ENCODE assay signal across 9 mouse cellular contexts in genomic region chr10:127526048-127526447, GRCm38 (mm10). TPM values are rescaled to one million over a fixed set of nuclear protein-coding genes. Genes with fewer than 3 reads are reported as not detected.
DNase-seq lines count a peak whose midpoint lies in the region; ATAC-seq lines count a peak whose summit lies in the region.
"Had no signal": no experiment of that assay in that cellular context is flagged by ENCODE, and none has a peak within 500 bp of the region (broad histone marks: within the 10 kb centered on the region; RNA-seq: fewer than 3 reads in every experiment).

No protein-coding gene starts in this region.

- ATAC-seq in heart, embryonic 16.5 days (replicated peaks; ENCODE audit: extremely low read depth, insufficient read depth, low FRiP score) = no peak
- no peak for ATAC-seq in embryonic facial prominence, embryonic 15.5 days (ENCODE audit: insufficient number of reproducible peaks, low FRiP score, low TSS enrichment, low read depth)
- no peak for ATAC-seq in limb, embryonic 13.5 days (ENCODE audit: low FRiP score, low read depth)

- H3K36me3 ChIP-seq in heart, embryonic 16.5 days (ENCODE audit: control insufficient read depth, insufficient read depth) = no peaks in the 10 kb centered on the region
- H3K36me3 ChIP-seq in embryonic facial prominence, embryonic 15.5 days = no peaks in the 10 kb centered on the region
- H3K36me3 ChIP-seq in limb, embryonic 13.5 days = no peaks in the 10 kb centered on the region
- H3K36me3 ChIP-seq in splenic B cell, adult 2 months (ENCODE audit: control insufficient read depth, insufficient read depth, low read length, poor library complexity, severe bottlenecking) = no peaks in the 10 kb centered on the region

- WGBS in heart, embryonic 16.5 days = under 1% methylated on average over 26 of the region's 26 CpGs
- WGBS in embryonic facial prominence, embryonic 15.5 days = 2% methylated on average over 26 of the region's 26 CpGs
- 2% methylated on average over 26 of the region's 26 CpGs for WGBS in limb, embryonic 13.5 days

- peak overlapping the region; percentile 66 for H3K4me2 ChIP-seq in heart, embryonic 16.5 days (ENCODE audit: low read depth, low read length)
- H3K4me2 ChIP-seq in embryonic facial prominence, embryonic 15.5 days (replicated peaks) = peak overlapping the region; percentile 44
- peak overlapping the region; percentile 60 for H3K4me2 ChIP-seq in limb, embryonic 13.5 days (replicated peaks)

- peaks cover 25% of the 10 kb centered on the region for H3K4me1 ChIP-seq in heart, embryonic 16.5 days (ENCODE audit: control insufficient read depth, insufficient read depth, low read length)
- H3K4me1 ChIP-seq in embryonic facial prominence, embryonic 15.5 days = peaks cover 62% of the 10 kb centered on the region
- peaks cover 77% of the 10 kb centered on the region for H3K4me1 ChIP-seq in limb, embryonic 13.5 days

- peaks cover 72% of the 10 kb centered on the region for H3K27me3 ChIP-seq in heart, embryonic 16.5 days (ENCODE audit: control insufficient read depth, insufficient read depth, low read length)
- H3K27me3 ChIP-seq in embryonic facial prominence, embryonic 15.5 days = peaks cover 74% of the 10 kb centered on the region
- peaks cover 79% of the 10 kb centered on the region for H3K27me3 ChIP-seq in limb, embryonic 13.5 days
- H3K27me3 ChIP-seq in splenic B cell, adult 2 months (ENCODE audit: control insufficient read depth, insufficient read depth, low read length, poor library complexity, severe bottlenecking) = no peaks in the 10 kb centered on the region

- H3K4me3 ChIP-seq in heart, embryonic 16.5 days (ENCODE audit: low read length) = peak overlapping the region; percentile 48
- H3K4me3 ChIP-seq in embryonic facial prominence, embryonic 15.5 days (replicated peaks) = peak overlapping the region; percentile 28
- peak overlapping the region; percentile 35 for H3K4me3 ChIP-seq in limb, embryonic 13.5 days

- no peaks in the 10 kb centered on the region for H3K9me3 ChIP-seq in heart, embryonic 16.5 days (replicated peaks; ENCODE audit: control insufficient read depth, low read length)
- no peaks in the 10 kb centered on the region for H3K9me3 ChIP-seq in embryonic facial prominence, embryonic 15.5 days (replicated peaks)
- no peaks in the 10 kb centered on the region for H3K9me3 ChIP-seq in limb, embryonic 13.5 days

- DNase-seq in heart, adult 18-20 months = no peak
- peak; percentile 58 for DNase-seq in splenic B cell, adult 2 months (ENCODE audit: low read depth, low spot score)
- DNase-seq in Muller cell, postnatal 12 days (ENCODE audit: inconsistent ontology term) = no peak
- no peak for DNase-seq in frontal cortex, postnatal 14 days (ENCODE audit: low spot score in 2 of 2)
- DNase-seq in natural killer cell, adult 2 months (ENCODE audit: low spot score in 2 of 2) = no peak

- H3K27ac ChIP-seq in heart, embryonic 16.5 days (ENCODE audit: low read length) = no peak overlapping the region
- no peak overlapping the region for H3K27ac ChIP-seq in embryonic facial prominence, embryonic 15.5 days (replicated peaks)
- no peak overlapping the region for H3K27ac ChIP-seq in limb, embryonic 13.5 days

- H3K9ac ChIP-seq in heart, embryonic 16.5 days (ENCODE audit: low read length) = peak overlapping the region; percentile 42; the same call in 1 of the 2 replicates
- H3K9ac ChIP-seq in embryonic facial prominence, embryonic 15.5 days = no peak overlapping the region
- H3K9ac ChIP-seq in limb, embryonic 13.5 days = peak overlapping the region; percentile 39; the same call in 1 of the 2 replicates

RNA-seq across cellular contexts. Expression of gene Shmt2, which starts 3.8 kb away (rescaled TPM):
- polyA plus RNA-seq in heart, embryonic 16.5 days (2015; fragmentation: Nextera tagmentation; extraction: Ambion mirVana) = 127 and 132 TPM in 2 replicates
- total RNA-seq in heart, adult 18-20 months (2021) = 10 to 100 TPM; 39.3 to 44.7 TPM
- 106 and 116 TPM in 2 replicates for polyA plus RNA-seq in embryonic facial prominence, embryonic 15.5 days (2015; fragmentation: Nextera tagmentation; extraction: Ambion mirVana)
- polyA plus RNA-seq in limb, embryonic 13.5 days (2015; fragmentation: Nextera tagmentation; extraction: Ambion mirVana) = 97.4 and 98.1 TPM in 2 replicates

RNA-seq across cellular contexts. Expression of gene Nxph4, which starts 8.3 kb away (rescaled TPM):
- 1.2 and 1.4 TPM in 2 replicates for polyA plus RNA-seq in heart, embryonic 16.5 days (2015; fragmentation: Nextera tagmentation; extraction: Ambion mirVana)
- total RNA-seq in heart, adult 18-20 months (2021) = under 1 TPM; 0.35 to 0.39 TPM
- polyA plus RNA-seq in embryonic facial prominence, embryonic 15.5 days (2015; fragmentation: Nextera tagmentation; extraction: Ambion mirVana) = 8.0 and 9.2 TPM in 2 replicates
- 10.7 and 12.5 TPM in 2 replicates for polyA plus RNA-seq in limb, embryonic 13.5 days (2015; fragmentation: Nextera tagmentation; extraction: Ambion mirVana)
- total RNA-seq: MEL had no signal

RNA-seq across cellular contexts. Expression of gene Ndufa4l2, which starts 11.3 kb away (rescaled TPM):
- polyA plus RNA-seq in heart, embryonic 16.5 days (2015; fragmentation: Nextera tagmentation; extraction: Ambion mirVana) = 59.8 and 72.0 TPM in 2 replicates
- 10 to 100 TPM; 23.9 to 27.0 TPM for total RNA-seq in heart, adult 18-20 months (2021)
- 272 and 311 TPM in 2 replicates for polyA plus RNA-seq in embryonic facial prominence, embryonic 15.5 days (2015; fragmentation: Nextera tagmentation; extraction: Ambion mirVana)
- 8.7 and 10.1 TPM in 2 replicates for polyA plus RNA-seq in limb, embryonic 13.5 days (2015; fragmentation: Nextera tagmentation; extraction: Ambion mirVana)

RNA-seq across cellular contexts. Expression of gene Stac3, which starts 24.6 kb away (rescaled TPM):
- 0.46 and 0.84 TPM in 2 replicates for polyA plus RNA-seq in heart, embryonic 16.5 days (2015; fragmentation: Nextera tagmentation; extraction: Ambion mirVana)
- total RNA-seq in heart, adult 18-20 months (2021) = under 1 TPM; 0.37 to 0.54 TPM
- 22.7 and 26.0 TPM in 2 replicates for polyA plus RNA-seq in embryonic facial prominence, embryonic 15.5 days (2015; fragmentation: Nextera tagmentation; extraction: Ambion mirVana)
- polyA plus RNA-seq in limb, embryonic 13.5 days (2015; fragmentation: Nextera tagmentation; extraction: Ambion mirVana) = 20.8 and 20.9 TPM in 2 replicates
- total RNA-seq: MEL had no signal
